26 mouse cellular contexts compared by ENCODE assay signal in genomic region chr7:17082766-17083165, GRCm38 (mm10). TPM values are rescaled to one million over a fixed set of nuclear protein-coding genes. Genes with fewer than 3 reads are reported as not detected.
DNase-seq lines count a peak whose midpoint lies in the region; ATAC-seq lines count a peak whose summit lies in the region.
"Had no signal": no experiment of that assay in that cellular context is flagged by ENCODE, and none has a peak within 500 bp of the region (broad histone marks: within the 10 kb centered on the region; RNA-seq: fewer than 3 reads in every experiment).

No protein-coding gene starts in this region.

- WGBS in limb, embryonic 10.5 days, result 82% methylated on average over 4 of the region's 4 CpGs
- WGBS in neural tube, embryonic 15.5 days, result 91% methylated on average over 4 of the region's 4 CpGs

- H3K36me3 ChIP-seq in limb, embryonic 10.5 days, result no peaks in the 10 kb centered on the region
- H3K36me3 ChIP-seq in neural tube, embryonic 15.5 days, result no peaks in the 10 kb centered on the region
- H3K36me3 ChIP-seq: embryonic facial prominence, embryonic 12.5 days; embryonic facial prominence, embryonic 15.5 days; heart, embryonic 12.5 days; heart, embryonic 15.5 days had no signal

- no peak overlapping the region for H3K4me3 ChIP-seq in limb, embryonic 10.5 days
- H3K4me3 ChIP-seq in neural tube, embryonic 15.5 days (replicated peaks), result no peak overlapping the region
- H3K4me3 ChIP-seq: embryonic facial prominence, embryonic 12.5 days; embryonic facial prominence, embryonic 15.5 days; gastrocnemius, adult 2 months; heart, embryonic 12.5 days; heart, embryonic 15.5 days had no signal

- H3K4me1 ChIP-seq in limb, embryonic 10.5 days, result no peaks in the 10 kb centered on the region
- H3K4me1 ChIP-seq in neural tube, embryonic 15.5 days, result no peaks in the 10 kb centered on the region
- H3K4me1 ChIP-seq: embryonic facial prominence, embryonic 12.5 days; embryonic facial prominence, embryonic 15.5 days; heart, embryonic 12.5 days; heart, embryonic 15.5 days had no signal

- H3K27ac ChIP-seq in limb, embryonic 10.5 days, result no peak overlapping the region
- H3K27ac ChIP-seq in neural tube, embryonic 15.5 days (replicated peaks), result no peak overlapping the region
- H3K27ac ChIP-seq: embryonic facial prominence, embryonic 12.5 days; embryonic facial prominence, embryonic 15.5 days; gastrocnemius, adult 2 months; heart, embryonic 15.5 days; hindbrain, embryonic 14.5 days; hindbrain, postnatal 0 days had no signal

- no peak for DNase-seq in cerebellum, adult 11 months
- DNase-seq in heart, adult 11 months, result peak; percentile 36
- no peak for DNase-seq in heart, postnatal 10 days
- DNase-seq in limb, embryonic 10.5 days (ENCODE audit: low spot score), result peak; percentile 9
- DNase-seq in thymus, postnatal 4 days, result no peak
- no peak for DNase-seq in retina, embryonic 14.5 days (ENCODE audit: low spot score)
- DNase-seq: adrenal gland, adult 8-10 months; adrenal gland, postnatal 25 days; forebrain, postnatal 0 days; gastrocnemius, adult 2 months; gastrocnemius, postnatal 14 days; heart, adult 18-20 months; heart, postnatal 14 days; heart, postnatal 4 days had no signal

- H3K9me3 ChIP-seq in limb, embryonic 10.5 days (replicated peaks), result no peaks in the 10 kb centered on the region
- no peaks in the 10 kb centered on the region; the same call in 1 of the 2 replicates for H3K9me3 ChIP-seq in neural tube, embryonic 15.5 days (replicated peaks)
- H3K9me3 ChIP-seq: embryonic facial prominence, embryonic 12.5 days; embryonic facial prominence, embryonic 15.5 days; heart, embryonic 12.5 days; heart, embryonic 15.5 days had no signal

- H3K27me3 ChIP-seq in limb, embryonic 10.5 days (ENCODE audit: low read depth, poor library complexity, severe bottlenecking), result no peaks in the 10 kb centered on the region
- no peaks in the 10 kb centered on the region for H3K27me3 ChIP-seq in neural tube, embryonic 15.5 days (replicated peaks)
- H3K27me3 ChIP-seq: embryonic facial prominence, embryonic 12.5 days; embryonic facial prominence, embryonic 15.5 days; heart, embryonic 12.5 days; heart, embryonic 15.5 days had no signal

- intact Hi-C loops in heart, postnatal 10 days (cut with DNase I), result no loop called here

- no peak overlapping the region for H3K9ac ChIP-seq in neural tube, embryonic 15.5 days (replicated peaks)
- H3K9ac ChIP-seq: embryonic facial prominence, embryonic 12.5 days; embryonic facial prominence, embryonic 15.5 days; forebrain, postnatal 0 days; heart, embryonic 12.5 days; heart, embryonic 15.5 days; hindbrain, embryonic 14.5 days had no signal

- no peak overlapping the region for H3K4me2 ChIP-seq in neural tube, embryonic 15.5 days
- H3K4me2 ChIP-seq: embryonic facial prominence, embryonic 12.5 days; embryonic facial prominence, embryonic 15.5 days; heart, embryonic 12.5 days; heart, embryonic 15.5 days; hindbrain, embryonic 14.5 days had no signal

- ATAC-seq in cerebellum, adult (ENCODE audit: insufficient number of reproducible peaks, low FRiP score, low TSS enrichment), result peak; percentile 76; the same call in 1 of the 2 replicates
- ATAC-seq in neural tube, embryonic 15.5 days (ENCODE audit: low FRiP score), result no peak
- ATAC-seq: activated CD4-positive, CD25-positive, alpha-beta regulatory T cell, adult 4 months; forebrain, embryonic 14.5 days; forebrain, postnatal 0 days; hindbrain, postnatal 0 days; inflammation-experienced regulatory T-cells, adult 6 months; intestine, embryonic 16.5 days had no signal

RNA-seq across cellular contexts. Expression of gene Psg16, which starts 8.9 kb away (rescaled TPM):
- total RNA-seq in heart, postnatal 10 days (2021), result under 1 TPM in 1 of 2 experiments, not detected in 1; 0.10 TPM
- polyA plus RNA-seq in limb, embryonic 10.5 days (2016; fragmentation: Nextera tagmentation; extraction: Ambion mirVana), result 0.05 and 0.06 TPM in 2 replicates
- polyA plus RNA-seq in neural tube, embryonic 15.5 days (2015; fragmentation: Nextera tagmentation; extraction: Ambion mirVana), result 2.7 and 2.9 TPM in 2 replicates

RNA-seq across cellular contexts. Expression of gene Hif3a, which starts 20.5 kb away (rescaled TPM):
- total RNA-seq in heart, postnatal 10 days (2021), result 1 to 10 TPM; 1.5 to 7.1 TPM
- 5.9 and 7.4 TPM in 2 replicates for polyA plus RNA-seq in limb, embryonic 10.5 days (2016; fragmentation: Nextera tagmentation; extraction: Ambion mirVana)
- 5.3 and 11.7 TPM in 2 replicates for polyA plus RNA-seq in neural tube, embryonic 15.5 days (2015; fragmentation: Nextera tagmentation; extraction: Ambion mirVana)

RNA-seq across cellular contexts. Expression of gene Ppp5c, which starts 55.0 kb away (rescaled TPM):
- 100 to 1,000 TPM; 104 to 105 TPM for total RNA-seq in heart, postnatal 10 days (2021)
- 149 and 158 TPM in 2 replicates for polyA plus RNA-seq in limb, embryonic 10.5 days (2016; fragmentation: Nextera tagmentation; extraction: Ambion mirVana)
- 128 TPM in 2 replicates for polyA plus RNA-seq in neural tube, embryonic 15.5 days (2015; fragmentation: Nextera tagmentation; extraction: Ambion mirVana)

Comparison
In these comparisons a context has a peak if more than half of its experiments do, and no peak if none do; other contexts are left out.
1. DNase-seq: peak in heart, adult 11 months (single experiment) and limb, embryonic 10.5 days (single experiment); none in cerebellum, adult 11 months (single experiment), heart, postnatal 10 days (0 of 2), thymus, postnatal 4 days (single experiment) and retina, embryonic 14.5 days (single experiment).